Mouse (Mus musculus) heart, adult 18-20 months (tissue): Measurements from ENCODE around the gene Cacna2d3. TPM values are rescaled to one million over a fixed set of nuclear protein-coding genes. Genes with fewer than 3 reads are reported as not detected.
A peak's percentile ranks its signal among the peaks of the same experiment; 100 is the strongest.

ENCODE experiments used
- DNase-seq, 2 experiments: peaks; one replicate each; pipeline ENCODE4 v3.0.0; 2021 to 2022; ENCODE audit warnings: mixed read lengths in 1 of 2
- total RNA-seq, 2 experiments: library from RNA; stranded (reverse); gene quantifications; 2 replicates each; pipeline ENCODE4 v1.2.3; 2021

The Cacna2d3 gene
- total RNA-seq, 2 experiments from 2014 or later, result 0.67 to 1.1 TPM

DNA sequence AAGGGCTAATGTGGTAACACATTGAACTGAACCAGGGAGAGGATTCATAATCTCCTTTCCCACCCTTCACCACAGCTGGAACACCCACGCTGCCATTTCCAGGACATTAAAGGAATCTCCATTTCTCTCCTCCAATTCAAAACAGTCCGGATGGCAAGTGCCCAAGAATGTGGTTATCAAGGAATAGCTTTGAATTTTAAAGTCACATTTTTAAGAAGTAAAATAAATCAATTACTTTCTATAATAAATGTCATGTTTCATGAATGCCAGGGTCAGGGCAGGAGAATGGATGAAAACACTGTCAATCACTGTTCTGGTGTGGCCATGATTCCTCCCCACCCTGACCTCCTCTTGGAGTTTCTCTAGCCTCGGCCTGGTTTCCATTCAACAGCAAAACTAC lies 333.9 kb downstream of the Cacna2d3 start:
- no peak for DNase-seq

- no peak for DNase-seq
Measured at GRCm38 (mm10) chr14:29385500-29385899, 336.2 kb downstream of the Cacna2d3 start.

DNA sequence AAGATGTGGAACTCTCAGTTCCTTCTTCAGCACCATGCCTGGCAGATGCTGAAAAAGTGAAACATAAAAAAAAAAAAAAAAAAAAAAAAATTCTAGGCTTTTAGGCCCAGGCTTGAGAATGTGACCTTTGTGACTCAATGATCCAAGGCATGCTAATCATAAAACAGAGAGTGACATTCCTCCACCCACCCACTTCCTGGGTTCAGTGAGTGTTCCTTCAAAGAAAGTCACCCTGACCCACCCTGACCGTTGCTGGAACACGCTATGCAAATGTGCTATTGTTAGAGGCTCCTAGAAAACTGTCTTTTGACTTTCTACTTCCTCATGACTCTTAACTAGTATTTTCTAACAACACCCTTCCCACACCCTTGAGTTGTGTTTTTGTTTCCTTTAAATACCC lies 338.9 kb downstream of the Cacna2d3 start:
- DNase-seq, result no peak

GRCm38 (mm10) chr14:29366911-29367310 lies 354.8 kb downstream of the Cacna2d3 start:
- no peak for DNase-seq

DNA sequence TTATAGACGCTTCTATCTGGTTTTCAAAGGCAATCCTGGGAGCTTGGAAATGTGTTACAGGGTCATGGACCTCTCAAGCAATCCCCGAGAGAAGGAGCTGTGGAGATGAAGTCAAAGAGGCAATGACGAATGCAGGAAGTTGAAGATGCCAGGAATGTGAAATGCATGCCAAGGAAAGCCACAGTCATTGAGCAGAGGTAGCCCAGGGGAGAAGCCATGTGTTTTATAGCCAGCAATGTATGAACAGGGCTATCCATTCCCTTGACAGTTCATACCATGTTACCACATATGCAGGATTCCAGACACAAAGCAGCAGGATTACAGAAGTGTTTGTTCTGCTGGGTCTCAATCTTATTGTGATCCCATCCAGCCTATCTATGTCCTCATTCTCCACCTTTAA lies 359.2 kb downstream of the Cacna2d3 start:
- DNase-seq, result no peak

GRCm38 (mm10) chr14:29350627-29351026 lies 371.0 kb downstream of the Cacna2d3 start:
- no peak for DNase-seq

DNA sequence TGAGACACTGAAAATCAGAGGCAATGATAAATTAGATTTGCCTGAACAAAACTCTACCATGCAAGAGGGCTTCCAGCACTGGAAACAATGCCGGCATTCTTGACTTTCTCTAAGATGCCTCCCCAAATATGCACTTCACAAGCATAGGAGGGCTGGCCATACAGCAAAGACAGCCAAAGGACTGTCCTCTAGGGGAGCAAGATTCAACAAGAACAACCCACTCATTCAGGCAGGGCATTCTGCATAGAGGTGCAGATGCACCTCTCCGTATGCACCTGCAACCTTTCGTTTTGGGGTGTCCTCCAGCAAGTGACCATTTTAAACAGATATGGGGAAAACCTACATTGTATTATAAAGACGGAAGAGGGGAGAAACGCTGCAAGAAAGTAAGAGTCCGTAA lies 380.1 kb downstream of the Cacna2d3 start:
- DNase-seq, result no peak

DNA sequence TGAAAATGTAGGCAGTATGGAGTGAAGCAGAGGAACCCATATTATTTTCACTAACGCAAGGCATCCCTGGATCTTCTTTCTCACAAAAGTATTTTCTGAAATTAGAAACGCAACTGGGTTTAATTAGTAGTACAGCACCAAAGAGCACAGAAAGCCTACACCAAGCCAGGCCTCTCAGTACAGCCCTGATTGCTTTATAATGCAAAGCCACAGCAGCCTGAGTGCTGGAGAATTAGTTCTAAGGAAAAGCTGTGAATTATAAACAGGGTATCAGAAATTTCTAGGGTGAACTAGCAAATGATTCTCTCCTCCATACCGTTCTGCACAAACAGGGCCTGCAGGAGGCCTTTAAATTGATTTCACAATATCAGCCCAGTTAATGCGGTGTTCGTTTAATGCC lies 380.9 kb downstream of the Cacna2d3 start:
- no peak for DNase-seq

- DNase-seq, result no peak
Measured at GRCm38 (mm10) chr14:29334897-29335296, 386.8 kb downstream of the Cacna2d3 start.

DNA sequence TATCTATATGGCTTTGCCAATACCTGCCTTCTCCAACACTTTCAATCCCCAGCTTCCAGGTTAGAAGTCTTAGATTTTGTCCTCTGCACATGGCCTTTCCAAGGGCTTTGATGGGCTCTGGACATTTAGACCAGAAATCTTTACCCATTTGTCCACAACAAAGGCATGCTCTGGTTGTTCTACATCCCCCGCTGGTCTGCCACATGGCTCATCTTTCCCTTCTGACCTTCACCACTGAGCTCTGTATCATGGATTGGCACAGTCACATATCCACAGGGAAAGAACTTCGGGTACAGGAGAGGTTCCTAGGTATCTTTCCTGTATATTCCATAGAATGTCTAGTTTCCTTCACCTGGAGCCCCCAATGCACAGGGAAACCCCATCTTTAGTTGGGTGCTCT lies 387.4 kb downstream of the Cacna2d3 start:
- DNase-seq, result no peak

DNA sequence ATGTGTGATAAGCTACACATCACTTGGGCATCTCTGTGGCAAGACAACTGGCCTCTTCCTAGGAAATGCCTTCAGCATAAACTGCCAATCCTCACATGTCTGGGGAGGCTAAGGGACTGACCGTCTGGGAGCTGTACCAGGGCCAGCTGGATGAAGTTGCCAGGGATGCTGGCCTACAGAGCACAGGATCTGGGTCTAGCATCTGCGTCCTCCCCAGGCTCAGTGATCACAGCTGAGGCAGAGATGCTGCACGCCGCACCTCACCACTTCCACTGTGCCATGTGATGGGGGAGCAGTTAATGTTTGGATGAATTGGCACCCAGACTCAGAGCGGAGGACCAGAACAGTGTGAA lies 397.3 kb downstream of the Cacna2d3 start:
- DNase-seq, result no peak

DNA sequence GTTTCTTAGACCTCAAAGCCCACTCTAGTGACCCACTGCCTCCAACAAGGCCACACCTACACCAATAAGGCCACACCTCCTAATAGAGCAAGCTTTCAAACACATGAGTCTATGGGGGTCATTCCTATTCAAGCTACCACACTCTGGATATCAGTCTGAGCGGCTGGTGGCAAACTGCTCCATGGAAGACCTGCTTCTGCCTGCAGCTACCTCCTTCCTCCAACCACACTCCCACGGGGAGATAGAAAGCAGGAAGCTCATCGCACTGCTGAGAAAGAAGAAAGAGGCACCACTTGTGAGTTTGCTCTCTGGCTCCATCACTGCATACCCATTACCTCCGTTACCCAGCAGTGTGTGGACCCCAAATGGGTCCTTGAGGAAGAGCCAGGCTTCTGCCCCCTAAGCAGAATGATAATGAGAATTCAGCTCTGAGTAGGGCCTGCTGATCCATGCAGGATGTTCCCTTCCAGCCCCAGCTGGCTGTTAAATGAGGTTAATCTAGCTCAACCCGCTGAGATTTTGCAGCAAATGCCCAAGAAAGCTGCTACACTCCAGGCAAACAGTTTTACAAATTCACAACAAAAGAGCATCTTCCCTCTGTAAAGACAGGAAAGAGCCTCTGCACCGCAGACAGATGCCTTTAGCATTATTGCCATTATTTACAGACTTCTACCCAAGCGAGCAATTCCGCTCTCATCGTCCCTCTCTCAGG lies 397.8 kb downstream of the Cacna2d3 start:
- no peak for DNase-seq

GRCm38 (mm10) chr14:29313431-29313830 lies 408.2 kb downstream of the Cacna2d3 start:
- no peak for DNase-seq

- peak; percentile 2 to 6 for DNase-seq
Measured at GRCm38 (mm10) chr14:29305623-29306022, 416.0 kb downstream of the Cacna2d3 start.

- no peak for DNase-seq
Measured at GRCm38 (mm10) chr14:29296185-29296754, 425.4 kb downstream of the Cacna2d3 start.

GRCm38 (mm10) chr14:29278901-29279300 lies 442.8 kb downstream of the Cacna2d3 start:
- no peak for DNase-seq

DNA sequence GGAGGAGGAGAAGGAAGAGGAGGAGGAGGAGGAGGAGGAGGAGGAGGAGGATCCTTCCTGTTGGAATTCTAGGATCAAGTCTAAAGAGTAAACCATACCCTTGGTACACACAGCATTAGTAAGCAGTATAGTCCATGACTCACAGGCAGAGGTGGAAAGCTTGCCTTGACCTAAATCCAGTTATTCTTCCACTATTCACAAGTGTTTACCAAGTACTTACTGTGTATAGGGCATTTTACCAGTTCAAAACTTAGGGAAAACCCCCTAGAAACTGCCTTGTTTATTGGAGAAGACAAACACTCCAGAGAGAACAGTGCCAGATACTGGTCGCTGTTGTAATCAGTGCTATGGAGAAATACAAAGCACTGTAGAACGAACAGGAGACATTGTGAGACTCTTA lies 443.3 kb downstream of the Cacna2d3 start:
- no peak for DNase-seq

DNA sequence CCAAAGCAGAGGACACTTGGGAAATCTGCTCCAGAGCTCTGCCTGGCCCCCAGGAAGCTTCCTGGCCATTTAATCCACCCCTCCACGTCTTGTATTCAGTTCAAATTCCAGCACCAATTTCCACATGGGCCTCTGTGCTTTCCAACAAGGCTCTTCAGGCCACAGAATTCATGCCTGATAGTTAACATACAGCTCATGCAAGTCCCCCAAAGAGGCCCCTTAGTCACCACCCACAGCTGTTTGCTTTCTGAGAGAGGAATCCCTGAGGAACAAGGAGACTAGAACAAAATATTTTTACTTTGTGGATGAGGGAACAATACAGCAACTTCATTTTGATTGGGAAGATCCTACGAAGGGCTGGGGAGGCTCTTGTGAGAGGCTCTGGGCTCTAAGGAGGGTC lies 444.0 kb downstream of the Cacna2d3 start:
- DNase-seq, result peak in 1 of 2 experiments; percentile 2

DNA sequence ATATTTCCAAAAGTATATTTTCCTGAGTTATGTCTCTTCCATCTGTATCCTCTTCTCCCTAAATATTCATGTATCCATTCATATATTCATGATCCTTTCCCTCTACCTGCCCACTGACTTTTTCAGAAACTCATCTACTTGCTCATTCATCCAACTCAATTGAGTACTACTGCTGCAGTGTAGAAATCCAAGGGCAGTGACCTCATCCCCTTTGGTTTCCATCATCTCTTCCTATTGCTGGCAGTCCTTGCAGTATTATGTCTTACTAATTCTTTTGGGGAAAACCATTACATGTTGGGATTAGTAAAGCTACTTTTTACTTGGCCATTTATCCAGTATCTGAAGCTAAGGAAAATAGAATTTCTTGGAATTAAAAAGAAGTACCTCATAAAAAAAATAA lies 447.8 kb downstream of the Cacna2d3 start:
- no peak for DNase-seq

DNA sequence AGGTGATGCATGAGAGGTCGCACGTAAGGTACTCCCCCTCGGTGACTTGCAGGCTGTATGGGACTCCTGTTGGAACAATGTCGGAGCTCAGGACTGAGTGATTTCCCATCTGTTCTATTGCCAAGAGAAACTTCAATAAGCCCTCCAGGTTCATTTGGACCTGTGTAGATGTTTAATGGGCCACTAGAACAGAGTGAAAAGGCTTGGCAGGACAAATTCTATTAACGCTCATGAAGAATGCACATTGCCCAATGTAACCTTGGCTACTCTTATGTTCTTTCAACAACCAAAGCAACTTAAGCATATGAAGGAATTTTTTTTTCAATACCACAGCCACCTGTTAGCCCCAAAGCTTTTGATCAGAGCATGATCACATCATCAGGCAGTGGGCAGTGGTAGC lies 451.1 kb downstream of the Cacna2d3 start:
- no peak for DNase-seq

- DNase-seq, result no peak
Measured at GRCm38 (mm10) chr14:29269816-29270215, 451.8 kb downstream of the Cacna2d3 start.

DNA sequence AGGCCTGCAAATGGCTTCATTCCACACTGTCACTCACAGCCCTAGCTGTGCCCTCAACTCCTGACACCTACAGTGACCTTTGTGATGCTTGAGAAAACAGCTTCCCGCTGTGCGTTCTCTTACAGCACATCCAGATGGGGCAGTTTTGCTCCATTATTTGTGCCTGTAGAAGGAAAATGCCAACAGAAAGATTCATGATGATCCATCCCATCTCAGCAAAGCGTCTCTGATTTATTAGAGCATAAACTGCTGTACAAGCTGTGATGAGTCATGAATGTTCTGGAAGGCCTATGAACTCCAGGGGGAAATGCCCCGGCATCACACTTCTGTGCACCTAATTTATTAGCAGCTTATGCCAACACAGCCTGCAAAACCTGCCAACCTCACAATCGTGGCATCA lies 453.1 kb downstream of the Cacna2d3 start:
- DNase-seq, result no peak

GRCm38 (mm10) chr14:29267233-29267874 lies 454.3 kb downstream of the Cacna2d3 start:
- no peak for DNase-seq

DNA sequence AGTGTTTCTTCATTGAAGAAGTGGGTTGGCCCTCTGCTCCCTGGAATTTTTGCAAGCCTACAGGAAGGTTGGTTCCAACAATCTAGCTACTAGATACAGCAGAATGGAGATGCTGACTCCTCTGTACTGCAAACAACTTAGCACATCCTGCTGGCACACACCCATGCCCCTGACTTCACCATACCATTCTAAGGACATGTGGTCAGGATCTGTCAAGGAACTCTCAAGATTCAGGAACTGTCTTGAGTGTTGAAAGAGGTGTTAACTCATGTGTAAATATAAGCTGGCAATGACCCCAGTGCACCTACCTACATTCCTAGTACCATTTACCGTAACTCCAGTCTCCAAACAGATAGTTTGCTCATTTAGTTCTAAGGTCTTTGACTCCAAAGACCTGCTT lies 461.0 kb downstream of the Cacna2d3 start:
- DNase-seq, result no peak
